Mouse (Mus musculus) erythroblast, embryonic 14.5 days (primary cell): ENCODE measurements at regions not wholly inside any gene's neighbourhood (a gene's known extent, or its start where the extent isn't known, plus 50 kb on each side); places are given as distances from the start of the nearest gene placed in this dataset.

ENCODE experiments used
- GATA1 ChIP-seq: IDR thresholded peaks from 2 replicates; pipeline ENCODE4 v1.6.1; 2012; ENCODE audit warnings: low read length, inconsistent platforms, mixed read lengths
- TAL1 ChIP-seq: IDR thresholded peaks from 3 replicates; pipeline ENCODE4 v1.6.1; 2012; ENCODE audit warnings: low read length, inconsistent platforms, mixed read lengths

DNA sequence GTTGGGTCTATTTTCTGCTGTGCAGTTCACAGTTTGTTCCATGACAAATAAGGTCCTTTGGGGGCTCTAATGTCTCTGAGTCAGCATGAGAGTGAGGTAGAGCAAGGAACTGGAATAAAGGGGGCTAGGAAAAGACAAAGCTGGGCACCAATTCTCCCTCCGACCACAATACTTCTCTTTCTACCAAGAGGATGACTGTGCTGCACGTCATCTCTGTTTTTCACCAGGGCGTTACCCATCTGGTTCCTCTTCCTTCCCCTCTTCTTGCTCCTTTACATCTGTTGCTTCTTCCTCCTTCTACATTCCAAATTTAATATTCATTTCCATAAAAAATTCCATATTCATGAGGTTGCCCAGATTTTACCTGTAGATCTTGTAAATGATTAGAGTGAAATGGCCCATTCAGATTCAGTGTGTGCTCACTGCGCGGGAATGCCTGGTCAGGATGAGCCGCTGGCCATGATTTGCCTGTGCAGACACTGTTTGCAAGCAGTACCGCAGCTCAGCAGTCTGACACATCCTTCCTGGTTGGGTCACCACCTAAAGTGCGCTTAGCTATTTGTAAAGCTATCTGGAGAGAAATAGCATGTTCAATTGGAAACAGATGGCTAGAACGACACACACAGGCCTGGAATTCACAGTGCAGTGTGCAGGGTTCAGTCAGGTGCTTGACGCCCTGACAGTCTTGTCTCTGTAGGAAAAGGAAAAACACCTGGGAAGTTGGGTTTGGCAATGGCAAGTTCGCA lies 216.7 kb upstream of the Dkk2 start:
- TF ChIP-seq GATA1 (no peak), TAL1 (no peak)
